Mouse (Mus musculus) forebrain, embryonic 10.5 days (tissue): ENCODE results near the gene Klk12. TPM values are rescaled to one million over a fixed set of nuclear protein-coding genes. Genes with fewer than 3 reads are reported as not detected.
A peak's percentile ranks its signal among the peaks of the same experiment; 100 is the strongest.

ENCODE experiments used
- DNase-seq: peaks from one replicate; pipeline ENCODE4 v3.0.0-alpha.2; 2017; ENCODE audit warnings: low spot score; ENCODE audit errors: extremely low spot score
- H3K27ac ChIP-seq: fragments of 300-500 bp; sonication (generic); 2 replicates; pipeline ENCODE4 v1.5.1; 2016; ENCODE audit warnings: mild to moderate bottlenecking
- H3K27me3 ChIP-seq: fragments of 300-500 bp; sonication (generic); 2 replicates; pipeline ENCODE4 v1.6.1; 2016; ENCODE audit warnings: mild to moderate bottlenecking; ENCODE audit not compliant: poor library complexity, severe bottlenecking
- H3K36me3 ChIP-seq: fragments of 300-500 bp; sonication (generic); replicated peaks from 2 replicates; pipeline ENCODE4 v1.6.1; 2016; ENCODE audit warnings: mild to moderate bottlenecking, moderate library complexity
- H3K4me1 ChIP-seq: fragments of 300-500 bp; sonication (generic); 2 replicates; pipeline ENCODE4 v1.6.1; 2016
- H3K4me3 ChIP-seq: fragments of 300-500 bp; sonication (generic); 2 replicates; pipeline ENCODE4 v1.5.1; 2016; ENCODE audit warnings: mild to moderate bottlenecking, moderate library complexity
- H3K9me3 ChIP-seq: fragments of 300-500 bp; sonication (generic); 2 replicates; pipeline ENCODE4 v1.6.1; 2016; ENCODE audit warnings: mild to moderate bottlenecking, moderate library complexity
- WGBS: fragments of 180-500 bp; shearing (Covaris S2); methylation state at CpG from one replicate; pipeline ENCODE4 v1.1.7; 2016; 5-methylcytosine and 5-hydroxymethylcytosine counted together
- polyA plus RNA-seq: library from polyadenylated mRNA; unstranded; fragments of >200 nt; fragmentation: Nextera tagmentation; extraction: Ambion mirVana; gene quantifications from 2 replicates; pipeline ENCODE4 v1.2.1, GENCODE M21; 2016

Gene Klk12
- polyA plus RNA-seq, 1 experiment from 2014 or later, result not detected

GRCm38 (mm10) chr7:43778176-43778970, 9.7 kb downstream of the Klk12 start:
- Histone ChIP-seq H3K27me3 (peaks cover 8% of the 10 kb centered on the region), H3K4me3 (no peak overlapping the region), H3K27ac (no peak overlapping the region), H3K36me3 (no peaks in the 10 kb centered on the region), H3K4me1 (peaks cover 27% of the 10 kb centered on the region), H3K9me3 (no peaks in the 10 kb centered on the region)
- DNase-seq, result peak; percentile 12
- WGBS, result 92% methylated on average over 10 of the region's 10 CpGs

GRCm38 (mm10) chr7:43780241-43780640, 11.5 kb downstream of the Klk12 start:
- Histone ChIP-seq H3K36me3 (no peaks in the 10 kb centered on the region), H3K4me3 (no peak overlapping the region), H3K27me3 (peaks cover 22% of the 10 kb centered on the region), H3K4me1 (peaks cover 17% of the 10 kb centered on the region), H3K27ac (no peak overlapping the region), H3K9me3 (no peaks in the 10 kb centered on the region)
- 63% methylated on average over 6 of the region's 6 CpGs for WGBS
- DNase-seq, result no peak

GRCm38 (mm10) chr7:43780746-43781145, 12.0 kb downstream of the Klk12 start, which contains the start of gene Klk10:
Gene Klk10, plus strand, starts transcription at chr7:43781035.
- peaks cover 12% of the 10 kb centered on the region for H3K4me1 ChIP-seq
- 53% methylated on average over 5 of the region's 5 CpGs for WGBS
- no peak within 1 kb of the TSS for H3K4me3 ChIP-seq
- H3K27me3 ChIP-seq, result peaks cover 22% of the 10 kb centered on the region
- no peak within 1 kb of the TSS for H3K27ac ChIP-seq
- H3K9me3 ChIP-seq, result no peaks in the 10 kb centered on the region
- no peak for DNase-seq
- no peaks in the 10 kb centered on the region for H3K36me3 ChIP-seq

- Histone ChIP-seq H3K9me3 (no peaks in the 10 kb centered on the region), H3K27me3 (peaks cover 22% of the 10 kb centered on the region), H3K36me3 (no peaks in the 10 kb centered on the region), H3K27ac (no peak overlapping the region), H3K4me1 (peaks cover 11% of the 10 kb centered on the region), H3K4me3 (no peak overlapping the region)
- WGBS, result 90% methylated on average over 11 of the region's 11 CpGs
- no peak for DNase-seq
Measured at GRCm38 (mm10) chr7:43781541-43781940, 12.8 kb downstream of the Klk12 start.

- Histone ChIP-seq H3K36me3 (no peaks in the 10 kb centered on the region), H3K9me3 (no peaks in the 10 kb centered on the region), H3K27ac (peak overlapping the region; percentile 75), H3K4me3 (peak overlapping the region; percentile 49), H3K4me1 (peaks cover 11% of the 10 kb centered on the region), H3K27me3 (peaks cover 22% of the 10 kb centered on the region)
- peak; percentile 87 for DNase-seq
- WGBS, result 6% methylated on average over 36 of the region's 36 CpGs
Measured at GRCm38 (mm10) chr7:43782275-43783265, 13.9 kb downstream of the Klk12 start.

GRCm38 (mm10) chr7:43785286-43785685, 16.6 kb downstream of the Klk12 start:
- WGBS, result 90% methylated on average over 1 of the region's 1 CpGs
- Histone ChIP-seq H3K36me3 (no peaks in the 10 kb centered on the region), H3K27me3 (peaks cover 22% of the 10 kb centered on the region), H3K4me1 (peaks cover 11% of the 10 kb centered on the region), H3K4me3 (no peak overlapping the region), H3K9me3 (no peaks in the 10 kb centered on the region), H3K27ac (no peak overlapping the region)
- no peak for DNase-seq

GRCm38 (mm10) chr7:43788096-43788495, 19.4 kb downstream of the Klk12 start:
- no peak for DNase-seq
- Histone ChIP-seq H3K9me3 (no peaks in the 10 kb centered on the region), H3K4me3 (no peak overlapping the region), H3K36me3 (no peaks in the 10 kb centered on the region), H3K27ac (no peak overlapping the region), H3K4me1 (peaks cover under 1% of the 10 kb centered on the region; the same call in 1 of the 2 replicates), H3K27me3 (peaks cover 17% of the 10 kb centered on the region)
- WGBS, result 78% methylated on average over 3 of the region's 3 CpGs

- no peaks in the 10 kb centered on the region for H3K4me1 ChIP-seq
- no peak for DNase-seq
- peaks cover 5% of the 10 kb centered on the region for H3K27me3 ChIP-seq
- H3K36me3 ChIP-seq, result no peaks in the 10 kb centered on the region
- no peak overlapping the region for H3K27ac ChIP-seq
- H3K4me3 ChIP-seq, result no peak overlapping the region
- WGBS, result 81% methylated on average over 2 of the region's 2 CpGs
- H3K9me3 ChIP-seq, result no peaks in the 10 kb centered on the region
Measured at GRCm38 (mm10) chr7:43789295-43789694, 20.6 kb downstream of the Klk12 start.

- peaks cover 9% of the 10 kb centered on the region for H3K4me1 ChIP-seq
- no peak within 1 kb of the TSS for H3K27ac ChIP-seq
- 81% methylated on average over 7 of the region's 7 CpGs for WGBS
- no peaks in the 10 kb centered on the region for H3K9me3 ChIP-seq
- H3K4me3 ChIP-seq, result no peak within 1 kb of the TSS
- peaks cover 16% of the 10 kb centered on the region for H3K27me3 ChIP-seq
- no peak for DNase-seq
- H3K36me3 ChIP-seq, result no peaks in the 10 kb centered on the region
Measured at GRCm38 (mm10) chr7:43791591-43791990, 22.9 kb downstream of the Klk12 start, which contains the start of gene Klk9. Gene Klk9, plus strand, starts transcription at chr7:43791891.

GRCm38 (mm10) chr7:43796355-43796754, 27.7 kb downstream of the Klk12 start:
- WGBS, result 6% methylated on average over 8 of the region's 8 CpGs
- DNase-seq, result no peak
- H3K36me3 ChIP-seq, result no peaks in the 10 kb centered on the region
- H3K4me1 ChIP-seq, result peaks cover 24% of the 10 kb centered on the region
- peaks cover 40% of the 10 kb centered on the region for H3K27me3 ChIP-seq
- H3K4me3 ChIP-seq, result peak overlapping the region; percentile 66
- no peak overlapping the region for H3K27ac ChIP-seq
- no peaks in the 10 kb centered on the region for H3K9me3 ChIP-seq

- under 1% methylated on average over 28 of the region's 28 CpGs for WGBS
- DNase-seq, result peak; percentile 28
- H3K27ac ChIP-seq, result peak within 1 kb of the TSS; percentile 69
- no peaks in the 10 kb centered on the region for H3K9me3 ChIP-seq
- H3K27me3 ChIP-seq, result peaks cover 40% of the 10 kb centered on the region
- peak within 1 kb of the TSS; percentile 66 for H3K4me3 ChIP-seq
- H3K36me3 ChIP-seq, result no peaks in the 10 kb centered on the region
- H3K4me1 ChIP-seq, result peaks cover 24% of the 10 kb centered on the region
Measured at GRCm38 (mm10) chr7:43797333-43797769, 28.7 kb downstream of the Klk12 start, which contains the start of gene Klk8. Gene Klk8, plus strand, starts transcription at chr7:43797577.

- Histone ChIP-seq H3K27me3 (peaks cover 40% of the 10 kb centered on the region), H3K36me3 (no peaks in the 10 kb centered on the region), H3K27ac (0 out of 2 replicates have a peak overlapping the region, but pooled peaks have one; percentile 69), H3K4me1 (peaks cover 24% of the 10 kb centered on the region), H3K9me3 (no peaks in the 10 kb centered on the region), H3K4me3 (peak overlapping the region; percentile 66)
- 41% methylated on average over 13 of the region's 13 CpGs for WGBS
- DNase-seq, result no peak
Measured at GRCm38 (mm10) chr7:43797844-43798462, 29.3 kb downstream of the Klk12 start.
